Mouse (Mus musculus) mature B cell (primary cell): ENCODE data around the gene Dnajc21.
"Not testable (repeated sequence)": the region's sequence is repeated elsewhere in the genome, so short reads cannot be mapped to it uniquely, and the experiment has no call there.

ENCODE experiments used
- in situ Hi-C: fragments of 300-500 bp; cut with MboI; formaldehyde crosslinking; loops from 2 replicates; pipeline ENCODE4 v1.14.3; 2019

The Dnajc21 gene

GRCm38 (mm10) chr15:10470151-10470831 is at the start of gene Dnajc21:
Gene Dnajc21 (minus strand): TSS chr15:10470516.
- in situ Hi-C loops = no loop called here

- in situ Hi-C loops = no loop called here
Measured at GRCm38 (mm10) chr15:10515166-10515565, 44.9 kb upstream of the Dnajc21 start.

DNA sequence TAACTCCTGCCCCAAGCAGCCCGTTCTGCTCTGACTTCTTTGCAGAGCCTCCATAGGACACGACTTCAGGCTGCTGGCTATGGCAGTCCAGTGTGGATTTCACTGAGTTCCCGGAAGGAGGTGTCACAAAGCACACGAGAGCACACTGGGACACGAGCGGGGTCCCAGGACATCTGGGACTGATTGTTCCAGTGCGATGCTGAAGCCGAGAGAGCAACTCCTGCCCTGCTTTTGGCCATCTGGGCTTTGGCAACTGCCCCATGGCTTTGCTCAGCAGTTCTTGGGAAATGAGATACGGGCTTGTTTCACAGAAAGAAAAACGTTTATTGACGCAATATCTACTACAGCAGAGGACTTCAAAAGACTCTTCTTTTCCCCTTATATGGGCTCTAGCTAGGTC is 35.8 kb upstream of the Dnajc21 start:
- in situ Hi-C loops = no loop called here

DNA sequence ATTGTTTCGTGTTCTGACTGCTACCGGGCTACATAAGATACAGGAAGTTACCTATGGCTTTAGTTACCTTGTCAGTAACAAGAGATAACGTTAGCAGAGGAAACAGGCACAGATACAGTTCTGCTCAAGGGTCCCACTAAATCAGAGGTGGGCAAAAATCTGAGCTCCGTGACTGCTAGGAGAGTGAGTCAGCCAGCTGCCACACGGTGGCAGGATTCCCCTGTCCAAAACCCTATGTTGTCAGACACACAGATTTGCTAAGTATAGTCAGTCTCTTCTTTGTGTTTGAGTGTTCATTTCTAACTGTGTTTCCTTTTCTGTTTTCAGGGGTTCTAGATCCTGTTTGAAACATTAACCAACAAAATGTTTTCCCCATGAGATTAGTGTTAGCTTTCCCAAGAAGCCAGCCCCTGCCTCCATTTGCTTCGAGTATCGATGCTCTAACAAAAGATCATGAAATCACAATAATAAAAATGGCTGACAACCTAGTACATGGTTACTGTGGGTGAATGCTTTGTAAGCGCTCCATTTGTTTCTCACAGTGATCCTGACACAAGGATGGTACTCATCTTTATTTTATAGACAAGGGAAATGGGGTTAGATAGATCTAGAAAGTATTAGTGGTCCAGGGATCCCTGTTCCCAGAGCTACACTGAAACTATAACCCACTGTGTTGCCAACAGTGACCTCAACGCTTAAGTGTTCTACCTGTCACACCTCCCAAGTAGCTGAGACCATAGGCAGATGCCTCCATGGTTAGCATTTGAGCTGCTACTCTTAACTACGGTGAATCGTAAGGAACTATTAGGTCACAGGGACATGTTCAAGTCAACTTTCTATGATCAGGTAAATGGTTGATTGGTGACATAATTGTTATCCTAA is 30.8 kb upstream of the Dnajc21 start:
- in situ Hi-C loops = no loop called here

GRCm38 (mm10) chr15:10500035-10500434 is 29.7 kb upstream of the Dnajc21 start:
- in situ Hi-C loops = no loop called here

DNA sequence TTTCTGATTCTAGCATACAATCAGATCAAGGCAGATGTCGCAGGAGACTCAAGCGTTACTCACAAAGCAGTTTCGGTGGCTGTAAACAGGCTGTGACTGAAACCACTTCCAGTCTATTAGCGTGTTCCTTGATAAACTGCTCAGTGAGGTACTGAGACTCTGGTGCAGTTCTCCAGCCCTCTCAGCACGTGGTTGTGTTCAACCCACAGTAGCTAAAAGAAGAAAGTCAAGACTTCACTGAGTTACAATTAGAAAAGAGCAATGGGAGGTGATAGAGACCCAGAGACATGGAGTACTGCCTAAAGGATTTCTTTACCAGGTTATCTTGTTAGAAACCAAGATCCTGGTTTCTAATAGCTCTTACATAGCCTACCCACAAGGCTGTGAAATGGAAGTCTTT is 29.3 kb upstream of the Dnajc21 start:
- in situ Hi-C loops = no loop called here

DNA sequence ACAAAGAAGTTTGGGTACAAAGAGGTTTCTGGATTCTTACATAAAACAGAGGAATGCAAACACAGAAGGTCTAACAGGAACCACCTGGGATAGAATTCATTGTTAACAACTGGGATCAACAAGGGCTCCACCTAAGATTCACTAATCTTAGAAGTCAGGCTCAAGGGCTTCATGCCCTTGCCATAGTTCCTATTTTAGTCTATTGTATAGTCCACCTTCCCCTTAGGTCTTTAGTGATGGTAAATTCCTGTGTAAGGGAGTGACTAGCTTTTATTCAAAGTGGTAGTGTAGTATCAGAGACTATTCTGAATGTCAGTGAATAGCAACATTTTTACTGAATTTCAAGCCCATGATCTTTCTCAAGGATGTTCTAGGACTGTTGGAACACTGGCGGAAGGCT is 26.4 kb upstream of the Dnajc21 start:
- in situ Hi-C loops = not testable (repeated sequence)

DNA sequence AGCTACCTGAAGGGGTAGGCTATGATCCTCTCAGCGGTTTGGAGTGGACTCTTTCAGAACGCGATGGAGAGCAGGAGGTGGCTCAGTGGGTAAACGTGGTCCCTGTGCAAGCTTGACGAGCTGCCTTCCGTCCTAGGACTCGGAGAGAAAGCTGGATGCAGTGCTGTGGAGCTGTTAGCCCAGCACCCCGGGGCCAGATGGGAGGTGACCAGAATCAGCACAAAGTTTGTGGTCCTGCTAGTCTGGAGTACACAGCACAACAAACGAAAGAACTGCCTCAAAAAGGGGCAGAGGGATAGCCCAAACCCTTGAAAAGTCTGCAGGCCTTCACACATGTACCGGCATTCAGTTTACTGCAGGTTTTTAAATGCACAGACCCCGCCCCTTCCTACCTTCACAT is 25.6 kb upstream of the Dnajc21 start:
- in situ Hi-C loops = no loop called here

GRCm38 (mm10) chr15:10490101-10490500 is 19.8 kb upstream of the Dnajc21 start:
- in situ Hi-C loops = no loop called here

DNA sequence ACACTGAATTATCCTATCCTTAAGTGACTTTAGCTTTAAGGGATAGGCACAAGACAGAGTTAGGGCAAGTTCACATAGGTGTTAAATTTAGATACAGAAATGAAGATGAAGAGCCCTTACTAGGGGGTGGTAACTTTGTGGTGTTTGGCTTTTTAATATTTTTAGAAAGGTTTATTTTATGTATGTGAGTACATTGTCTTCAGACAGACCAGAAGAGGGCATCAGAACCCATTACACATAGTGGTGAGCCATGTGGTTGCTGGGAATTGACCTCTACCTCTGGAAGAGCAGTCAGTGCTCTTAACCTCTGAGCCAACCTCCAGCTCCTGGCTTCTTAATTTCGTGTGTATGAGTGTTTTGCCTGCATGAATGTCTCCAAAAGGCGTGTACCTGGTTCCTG is 16.9 kb upstream of the Dnajc21 start:
- in situ Hi-C loops = no loop called here

DNA sequence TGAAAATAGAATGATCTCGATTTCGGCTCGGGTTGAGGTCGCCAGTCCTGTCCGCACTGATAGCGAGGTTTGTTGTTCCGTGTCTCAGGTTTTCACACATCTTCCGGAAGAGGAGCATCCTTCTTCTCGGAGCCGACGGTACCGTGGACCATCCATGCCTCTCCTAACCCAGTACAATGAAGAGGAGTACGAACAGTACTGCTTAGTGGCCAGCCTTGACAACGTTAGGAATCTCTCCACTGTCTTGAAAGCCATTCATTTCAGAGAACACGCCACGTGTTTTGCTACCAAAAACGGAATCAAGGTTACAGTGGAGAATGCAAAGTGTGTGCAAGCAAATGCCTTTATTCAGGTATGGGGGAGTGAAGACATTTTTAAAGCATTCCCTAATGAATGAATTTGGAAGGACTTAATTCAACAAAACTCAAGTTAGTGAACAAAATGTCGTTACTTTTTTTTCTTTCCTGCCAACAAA is 16.1 kb upstream of the Dnajc21 start:
- in situ Hi-C loops = no loop called here

DNA sequence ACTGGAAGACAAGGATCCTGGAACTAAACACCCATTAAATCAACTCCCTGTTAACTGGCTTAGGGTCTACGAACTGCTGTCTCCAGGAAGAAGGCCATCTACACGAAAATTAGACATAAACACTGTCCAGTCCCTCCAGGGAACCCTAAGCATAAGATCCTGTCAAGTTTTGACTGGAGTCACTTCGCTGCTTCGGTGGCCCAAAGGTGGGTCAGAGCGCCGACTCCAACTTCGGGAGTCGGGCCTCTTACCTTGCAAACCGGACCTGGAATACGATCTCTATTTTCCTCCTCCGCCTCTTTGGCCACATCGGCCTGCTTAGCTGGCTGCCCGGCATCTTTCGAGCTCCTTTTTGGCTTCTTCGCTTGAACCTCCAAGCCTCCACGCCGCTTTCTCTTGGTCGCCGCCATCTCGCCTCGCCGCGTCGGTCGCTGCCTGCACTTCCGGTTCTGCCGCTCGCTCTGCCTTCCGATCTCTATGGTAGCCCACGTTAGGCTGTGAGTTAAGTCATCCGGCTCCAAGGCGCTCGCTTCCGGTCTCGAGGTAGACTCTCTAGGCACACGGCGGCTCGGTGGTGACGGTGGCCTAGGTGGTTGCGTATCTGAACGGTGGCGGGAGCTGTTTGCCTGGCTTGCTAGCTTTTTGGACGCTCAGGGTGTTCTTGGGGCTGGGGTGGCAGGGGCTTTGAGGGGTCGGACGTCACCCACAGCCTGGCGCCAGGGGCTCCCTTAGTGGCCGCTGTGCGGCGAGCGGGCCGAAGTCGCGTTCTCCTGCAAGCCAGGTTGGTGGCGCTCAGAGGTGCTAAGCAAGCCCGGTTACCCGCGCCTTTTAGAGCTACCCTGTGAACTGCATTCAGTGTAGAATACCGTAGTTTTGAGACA is 15.4 kb upstream of the Dnajc21 start, which contains the start of the genes Brix1 and Rad1:
TSS of gene Brix1 (minus strand) at position 464 of the 881 bp plus-strand sequence.
TSS of gene Rad1 (plus strand) at position 535 of the 881 bp plus-strand sequence.
- in situ Hi-C loops = no loop called here

DNA sequence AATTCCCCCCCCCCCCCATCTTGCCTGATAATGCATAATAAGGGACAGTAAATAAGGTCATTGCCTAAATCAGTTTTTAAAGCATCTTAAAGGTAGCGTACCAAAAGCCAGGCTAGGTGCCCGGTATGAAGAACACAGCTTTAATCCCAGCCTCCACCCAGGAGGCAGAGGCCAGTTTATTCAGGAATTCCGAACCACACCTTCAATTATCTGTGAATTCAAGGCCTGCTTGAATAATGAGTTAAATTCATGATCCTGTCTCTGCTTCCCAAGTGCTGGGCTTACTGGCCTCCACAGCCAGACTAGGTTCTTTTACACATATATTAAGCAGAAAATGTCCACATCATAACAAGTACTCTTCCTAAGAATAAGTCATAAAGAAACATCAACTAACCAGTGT is 625 bp upstream of the Dnajc21 start:
- in situ Hi-C loops = no loop called here

- in situ Hi-C loops = no loop called here
Measured at GRCm38 (mm10) chr15:10469641-10470150, 620 bp downstream of the Dnajc21 start.

DNA sequence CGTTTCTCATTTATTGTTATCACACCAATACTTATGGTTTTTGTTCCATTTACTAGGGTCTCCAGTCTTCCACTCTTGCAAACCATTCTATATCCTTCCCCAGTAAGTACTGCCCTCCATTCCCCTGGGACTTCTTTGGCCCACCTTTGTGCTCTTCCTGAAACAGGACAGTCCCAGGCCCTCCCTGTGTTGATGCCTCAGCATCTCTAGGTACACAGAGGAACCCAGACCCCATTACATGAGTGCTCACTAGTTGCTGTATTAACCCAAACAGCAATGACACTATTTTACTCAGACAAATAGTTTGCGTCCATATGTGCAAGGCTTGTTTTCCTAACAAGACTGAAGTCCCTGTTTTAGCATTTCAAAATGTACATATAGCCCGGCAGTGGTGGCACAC is 1.6 kb downstream of the Dnajc21 start:
- in situ Hi-C loops = no loop called here

DNA sequence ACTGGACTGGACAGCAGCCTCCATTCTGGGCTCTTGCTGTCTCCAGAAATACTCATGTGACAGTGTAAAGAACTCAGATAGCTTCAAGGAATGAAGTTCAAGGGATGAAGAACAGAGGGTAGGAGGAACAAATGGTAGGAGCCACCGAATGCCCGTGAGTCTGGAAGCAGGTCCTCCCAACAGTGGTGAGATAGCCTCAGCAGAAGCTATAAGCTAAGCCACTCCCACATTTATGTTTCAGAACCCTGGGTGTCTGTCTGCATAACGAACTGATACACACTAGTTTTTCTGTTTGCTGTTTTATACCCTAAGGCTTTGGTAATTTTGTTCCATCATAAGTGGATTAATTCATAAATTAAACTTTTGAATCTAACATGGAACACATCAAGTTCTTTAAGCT is 5.6 kb downstream of the Dnajc21 start:
- in situ Hi-C loops = no loop called here

DNA sequence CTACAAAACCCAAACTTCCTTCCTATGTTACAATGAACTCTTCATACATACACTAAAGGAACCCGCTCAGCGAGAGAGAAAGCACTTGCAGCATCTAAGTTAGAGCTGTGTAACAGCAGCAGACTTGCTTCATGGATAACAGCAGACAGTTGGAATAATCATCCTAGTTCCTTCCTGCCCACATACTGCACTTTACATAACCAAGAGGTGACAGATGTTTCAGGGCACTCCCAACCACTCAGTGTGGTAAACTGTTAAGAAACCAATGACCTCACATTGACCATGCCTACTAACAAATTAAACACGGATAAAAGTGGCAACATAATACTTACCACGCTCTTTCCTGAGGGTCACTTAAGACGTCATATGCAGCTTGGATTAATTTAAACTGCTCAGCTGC is 6.8 kb downstream of the Dnajc21 start:
- in situ Hi-C loops = no loop called here

- in situ Hi-C loops = no loop called here
Measured at GRCm38 (mm10) chr15:10460986-10461385, 9.3 kb downstream of the Dnajc21 start.

- in situ Hi-C loops = no loop called here
Measured at GRCm38 (mm10) chr15:10447102-10447501, 23.2 kb downstream of the Dnajc21 start.

- in situ Hi-C loops = no loop called here
Measured at GRCm38 (mm10) chr15:10442275-10442674, 28.0 kb downstream of the Dnajc21 start.

- in situ Hi-C loops = no loop called here
Measured at GRCm38 (mm10) chr15:10441493-10441892, 28.8 kb downstream of the Dnajc21 start.

- in situ Hi-C loops = no loop called here
Measured at GRCm38 (mm10) chr15:10439963-10440362, 30.4 kb downstream of the Dnajc21 start.
